Mouse (Mus musculus) C2C12 (cell line): Measurements from ENCODE around the gene S100a9.

Source experiments
- CEBPB ChIP-seq: IDR thresholded peaks from one replicate; pipeline ENCODE4 v1.6.1; 2011; ENCODE audit warnings: low read depth, mild to moderate bottlenecking, control low read depth, moderate library complexity
- CTCF ChIP-seq: IDR thresholded peaks from one replicate; pipeline ENCODE4 v1.5.1; 2011; ENCODE audit not compliant: control insufficient read depth, insufficient read depth, insufficient read length
- USF1 ChIP-seq: IDR thresholded peaks from one replicate; pipeline ENCODE4 v1.6.1; 2011; ENCODE audit warnings: low read depth, mild to moderate bottlenecking, control low read depth, moderate library complexity

GRCm38 (mm10) chr3:90644220-90644619, 51.3 kb downstream of the S100a9 start:
- TF ChIP-seq CEBPB (no peak), CTCF (peak; percentile 20), USF1 (no peak)
